Mouse (Mus musculus) E14TG2a.4 (cell line): ENCODE measurements at regions not wholly inside any gene's neighbourhood (a gene's known extent, or its start where the extent isn't known, plus 50 kb on each side); places are given as distances from the start of the nearest gene placed in this dataset.

Experiments
- CTCF ChIP-seq: conservative IDR thresholded peaks from 2 replicates; pipeline ENCODE4 v1.5.1; 2014; ENCODE audit warnings: low read length
- NANOG ChIP-seq: IDR thresholded peaks from 2 replicates; pipeline ENCODE4 v1.6.1; 2014; ENCODE audit warnings: borderline replicate concordance, low read length, mixed read lengths
- POU5F1 ChIP-seq: IDR thresholded peaks from 2 replicates; pipeline ENCODE4 v1.6.1; 2014; ENCODE audit warnings: low read length, borderline replicate concordance

GRCm38 (mm10) chr3:39952103-39952502, 579.0 kb upstream of the Intu start:
- no peak for TF ChIP-seq CTCF
- TF ChIP-seq POU5F1, result no peak
- no peak for TF ChIP-seq NANOG
